Mouse (Mus musculus) left cerebral cortex, adult 2 months (tissue): ENCODE measurements at regions not wholly inside any gene's neighbourhood (a gene's known extent, or its start where the extent isn't known, plus 50 kb on each side); places are given as distances from the start of the nearest gene placed in this dataset.
A peak's percentile ranks its signal among the peaks of the same experiment; 100 is the strongest.

Experiments used
- DNase-seq, 2 experiments: peaks; one replicate each; pipeline ENCODE4 v3.0.0; 2021 to 2022; ENCODE audit warnings: low spot score in 2 of 2, mixed read lengths in 1 of 2; ENCODE audit errors: extremely low spot score in 1 of 2
- H3K27ac ChIP-seq: fragments of 200-600 bp; 2 replicates; pipeline ENCODE4 v1.8.1; 2022
- H3K4me3 ChIP-seq: fragments of 200-600 bp; 2 replicates; pipeline ENCODE4 v1.8.1; 2022
- CTCF ChIP-seq: fragments of 200-600 bp; IDR thresholded peaks from 2 replicates; pipeline ENCODE4 v1.8.1; 2022; ENCODE audit warnings: antibody characterized with exemption, mild to moderate bottlenecking, moderate library complexity
- intact Hi-C: fragments of 180-260 bp; cut with DNase I; formaldehyde crosslinking; loops from one replicate; pipeline ENCODE4 v1.15.1; 2025

DNA sequence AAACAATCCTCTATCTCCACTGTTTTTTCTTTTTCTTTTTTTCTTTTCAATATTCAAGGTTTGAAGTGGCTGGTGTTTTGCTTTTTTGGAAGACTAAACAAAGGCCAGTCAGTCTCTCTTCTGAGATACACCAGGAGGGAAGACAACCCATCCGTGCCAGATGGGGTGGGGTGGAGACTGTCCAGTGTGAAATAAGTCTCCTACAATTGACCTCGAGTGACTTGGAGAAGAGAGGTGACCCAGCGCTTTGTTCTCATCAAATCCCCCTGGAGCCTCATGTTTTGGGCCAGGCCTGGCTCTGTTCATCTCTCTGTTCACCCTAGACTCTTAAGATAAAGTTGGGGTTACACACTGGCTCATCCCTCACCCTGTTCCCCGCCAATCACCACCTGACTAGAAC, 169.2 kb upstream of the Tbca start:
- no peak for TF ChIP-seq CTCF
- Histone ChIP-seq H3K27ac (no peak overlapping the region), H3K4me3 (no peak overlapping the region)
- intact Hi-C loops = no loop called here
- no peak for DNase-seq

DNA sequence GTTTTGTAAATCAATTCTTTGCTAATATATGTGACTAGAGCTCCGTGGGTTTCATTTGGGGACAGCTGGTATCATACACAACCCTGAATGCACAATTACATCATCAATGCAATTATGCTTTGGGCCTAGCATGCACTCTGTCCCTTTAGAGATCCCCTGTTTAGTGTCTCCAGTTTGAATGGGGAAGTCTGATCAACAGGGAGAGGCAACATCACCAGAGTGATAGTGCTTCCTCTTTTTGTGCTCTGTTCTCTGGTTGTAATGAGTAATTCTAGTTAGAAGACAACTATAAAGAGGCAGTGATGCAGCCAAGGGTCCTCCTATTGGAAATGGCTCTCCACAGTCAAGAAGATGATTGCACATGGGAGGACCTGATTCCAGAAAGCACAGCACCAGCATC, 158.7 kb upstream of the Tbca start:
- intact Hi-C loops = no loop called here
- no peak overlapping the region for H3K4me3 ChIP-seq
- no peak overlapping the region for H3K27ac ChIP-seq
- no peak for TF ChIP-seq CTCF
- no peak for DNase-seq

DNA sequence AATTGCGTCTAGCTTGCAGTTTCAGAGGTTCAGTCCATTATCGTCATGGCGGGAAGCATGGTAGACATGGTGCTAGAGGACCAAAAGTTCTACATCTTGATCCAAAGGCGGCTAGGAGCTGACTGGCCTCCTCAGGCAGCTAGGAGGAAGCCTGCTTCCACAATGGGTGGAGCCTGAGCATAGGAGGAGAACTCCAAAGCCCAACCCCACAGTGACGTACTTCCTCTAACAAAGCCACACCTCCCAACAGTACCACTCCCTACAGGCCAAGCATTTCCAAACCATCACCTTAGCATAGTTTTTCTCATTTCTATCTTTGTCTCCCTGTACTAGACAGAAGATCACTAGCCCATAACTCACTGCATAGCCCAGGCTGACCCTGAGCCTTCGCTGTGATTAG, 158.0 kb upstream of the Tbca start:
- no peak for TF ChIP-seq CTCF
- DNase-seq = no peak
- no peak overlapping the region for H3K4me3 ChIP-seq
- no peak overlapping the region for H3K27ac ChIP-seq
- intact Hi-C loops = no loop called here

DNA sequence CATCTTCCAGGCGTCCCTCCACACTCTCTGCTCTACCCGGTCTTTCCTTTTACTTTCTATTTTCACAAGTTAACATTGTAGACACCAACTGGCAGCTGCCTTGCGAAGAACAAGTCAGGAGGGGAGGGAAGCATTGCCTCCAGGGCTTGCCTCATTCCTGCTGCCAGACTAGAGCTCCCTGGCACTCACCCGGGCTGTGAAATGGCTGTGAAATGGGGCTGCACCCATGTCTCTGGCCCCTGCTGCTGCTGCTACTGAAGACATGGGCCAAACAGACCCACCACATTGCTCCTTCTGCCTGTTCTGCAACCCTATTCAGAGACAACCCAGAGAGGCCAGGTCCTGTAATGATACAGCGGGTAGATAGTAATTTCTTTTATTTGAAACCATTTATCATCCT, 156.0 kb upstream of the Tbca start:
- DNase-seq = no peak
- intact Hi-C loops = no loop called here
- Histone ChIP-seq H3K27ac (no peak overlapping the region), H3K4me3 (no peak overlapping the region)
- TF ChIP-seq CTCF = no peak

DNA sequence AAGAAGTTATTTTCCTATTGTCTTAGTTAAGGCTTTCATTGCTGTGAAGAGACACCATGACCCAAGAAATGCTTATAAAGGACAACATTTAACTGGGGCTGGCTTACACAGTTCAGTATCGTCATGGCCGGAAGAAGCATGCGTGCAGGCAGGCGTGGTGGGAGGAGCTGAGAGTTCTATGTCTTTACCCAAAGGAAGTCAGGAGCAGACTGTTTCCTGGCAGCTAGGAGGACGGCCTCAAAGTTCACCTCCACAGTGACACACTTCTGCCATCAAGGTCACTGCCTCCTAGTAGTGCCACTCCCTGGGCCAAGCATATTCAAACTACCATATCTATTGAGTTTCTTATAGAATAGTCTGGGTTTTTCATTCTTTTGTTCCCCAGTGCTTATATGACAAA, 148.4 kb upstream of the Tbca start:
- no peak for TF ChIP-seq CTCF
- intact Hi-C loops = no loop called here
- DNase-seq = no peak
- Histone ChIP-seq H3K27ac (no peak overlapping the region), H3K4me3 (no peak overlapping the region)

DNA sequence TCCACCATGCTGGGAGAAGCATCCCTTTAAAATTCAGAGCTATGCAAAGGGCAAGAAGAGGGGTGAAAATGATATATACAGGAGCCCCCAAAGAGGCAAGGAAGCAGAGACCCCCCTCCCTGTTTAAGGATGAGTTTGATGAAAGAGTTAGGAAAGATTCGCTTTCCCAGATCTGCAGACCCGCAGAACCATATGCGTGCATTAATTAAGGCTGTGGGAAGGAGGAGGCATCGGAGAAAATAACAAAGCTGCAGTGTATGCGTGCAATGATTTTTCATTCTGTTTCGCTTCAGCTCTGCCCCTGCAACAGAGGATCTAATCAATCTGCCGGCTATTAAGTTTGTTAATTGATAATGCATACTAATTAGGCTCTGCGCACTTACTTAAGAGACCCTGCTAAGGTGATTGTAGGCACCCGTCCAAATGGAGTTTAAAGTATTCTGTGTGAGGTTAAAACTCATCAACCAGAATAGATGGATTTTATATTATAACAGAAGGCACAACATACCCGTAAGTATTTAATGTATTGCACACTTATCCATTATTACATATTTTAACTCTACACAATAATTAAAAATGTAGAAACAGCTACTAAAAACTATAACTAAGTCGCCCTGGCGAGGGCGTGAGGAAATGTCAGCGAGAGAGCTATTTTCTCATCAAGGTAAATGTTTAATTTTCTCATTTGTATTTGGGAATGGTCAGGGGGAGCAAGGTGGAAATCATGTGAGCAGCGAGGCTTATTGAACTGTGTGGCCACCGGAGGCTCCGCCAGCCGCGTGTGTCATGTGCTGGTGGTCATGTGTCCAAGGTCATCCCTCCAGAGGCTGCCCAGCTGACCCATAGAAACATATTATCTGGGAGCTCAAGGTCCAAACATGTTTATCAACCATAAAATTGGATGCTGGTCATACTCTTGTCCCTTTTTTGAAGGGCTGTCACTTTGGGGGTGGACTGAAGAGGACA, 143.2 kb upstream of the Tbca start:
- Histone ChIP-seq H3K27ac (no peak overlapping the region), H3K4me3 (peak overlapping the region; percentile 36)
- no peak for TF ChIP-seq CTCF
- intact Hi-C loops = no loop called here
- DNase-seq = no peak

DNA sequence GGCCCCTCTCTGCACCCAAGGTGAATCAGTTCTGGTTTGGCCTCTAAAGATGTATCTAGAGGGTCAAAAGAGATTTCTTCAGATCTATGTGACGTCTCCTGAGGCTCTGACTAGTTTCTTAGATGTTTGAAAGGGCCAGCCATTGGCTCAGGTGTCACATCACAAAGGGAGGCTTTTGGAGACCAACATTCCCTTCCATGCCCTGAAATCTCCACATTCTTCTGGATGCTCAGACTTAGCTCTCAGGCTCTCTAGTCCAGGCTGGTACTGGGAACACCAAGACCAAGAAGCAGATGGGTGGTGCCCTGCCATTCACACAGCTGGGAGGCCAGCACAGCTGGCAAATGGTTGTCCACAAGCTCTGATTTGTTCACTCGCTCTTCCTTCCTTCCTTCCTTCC, 142.4 kb upstream of the Tbca start:
- no peak overlapping the region for H3K27ac ChIP-seq
- no peak for TF ChIP-seq CTCF
- intact Hi-C loops = no loop called here
- no peak for DNase-seq
- no peak overlapping the region for H3K4me3 ChIP-seq

DNA sequence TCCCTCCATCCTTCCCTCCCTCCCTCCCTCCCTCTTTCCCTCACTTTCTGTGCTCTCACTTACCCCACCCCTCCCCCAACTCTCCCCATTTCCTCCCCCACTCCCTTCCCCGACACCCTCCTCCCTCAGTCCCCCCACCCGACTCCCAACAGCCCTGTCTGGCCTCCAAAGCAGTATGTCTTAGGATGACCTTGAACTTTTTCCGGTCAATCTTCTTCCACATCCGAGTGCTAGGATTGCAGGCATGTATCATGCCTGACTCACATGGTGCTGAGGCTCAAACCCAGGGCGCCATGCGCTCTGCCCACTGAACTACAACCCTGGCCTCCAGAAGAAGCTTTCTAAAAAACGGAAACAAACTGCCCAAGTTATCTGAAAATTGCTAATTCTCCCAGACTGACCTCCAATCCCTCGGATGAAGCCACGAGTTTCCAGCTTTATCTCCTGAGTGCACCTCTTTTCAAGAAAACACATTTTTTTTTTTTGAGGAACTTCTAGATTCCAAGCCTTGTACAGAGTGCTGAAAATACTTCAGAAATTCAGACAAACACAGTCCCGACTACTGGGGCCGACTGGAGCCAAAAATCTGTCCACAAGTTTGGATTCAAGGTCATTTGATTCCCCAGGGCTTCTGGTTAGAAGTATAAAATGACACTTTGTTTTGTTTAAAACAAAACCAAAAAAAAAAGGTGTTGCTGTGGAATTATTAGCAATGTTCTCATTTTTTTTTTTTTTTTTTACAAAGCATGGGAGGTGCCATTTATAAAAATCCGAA, 141.7 kb upstream of the Tbca start:
- H3K27ac ChIP-seq = no peak overlapping the region
- no peak for DNase-seq
- no peak for TF ChIP-seq CTCF
- no peak overlapping the region for H3K4me3 ChIP-seq
- intact Hi-C loops = no loop called here

DNA sequence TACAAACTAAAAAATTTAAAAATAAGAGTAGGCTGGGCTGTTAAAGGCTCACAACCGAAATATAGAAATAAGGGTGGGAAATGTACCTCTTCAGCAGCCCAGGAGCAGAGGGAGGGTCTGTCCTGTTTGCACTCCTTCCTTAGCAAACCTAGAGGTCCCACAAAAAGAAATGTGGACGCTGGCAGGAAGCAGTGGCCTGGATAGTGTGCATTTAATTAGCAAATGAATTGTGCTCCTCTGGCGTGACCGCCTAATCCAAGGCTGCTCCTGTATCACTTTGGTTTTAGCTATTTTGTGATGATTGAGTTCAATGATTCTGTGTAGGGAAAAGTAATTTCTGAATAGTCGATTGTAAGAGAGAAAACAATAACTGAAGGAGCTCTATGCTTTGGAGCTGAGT, 141.1 kb upstream of the Tbca start:
- DNase-seq = no peak
- TF ChIP-seq CTCF = no peak

DNA sequence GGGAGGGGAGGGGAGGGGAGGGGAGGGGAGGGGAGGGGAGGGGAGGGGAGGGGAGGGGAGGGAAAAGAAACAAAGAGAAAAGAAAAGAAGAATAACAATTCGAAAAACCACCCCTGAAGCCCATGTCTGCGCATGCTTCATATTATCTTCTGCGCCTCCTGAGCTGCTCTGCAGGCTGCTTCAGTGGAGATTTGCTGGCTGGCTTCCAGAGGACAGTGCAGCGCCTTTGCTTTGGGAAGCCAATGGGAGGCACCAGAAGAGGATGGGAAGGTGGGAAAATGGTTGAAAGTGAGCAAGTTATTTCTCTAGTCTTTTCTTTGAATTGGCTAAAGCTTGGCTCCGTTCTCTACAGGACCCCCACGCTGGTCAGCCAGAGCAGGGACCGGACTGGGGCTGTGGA, 137.8 kb upstream of the Tbca start:
- H3K4me3 ChIP-seq = no peak overlapping the region
- H3K27ac ChIP-seq = no peak overlapping the region
- intact Hi-C loops = no loop called here
- DNase-seq = no peak
- TF ChIP-seq CTCF = no peak

More for the DNA sequence above, 141.1 kb upstream of the Tbca start:
- no peak overlapping the region for H3K27ac ChIP-seq
- H3K4me3 ChIP-seq = no peak overlapping the region
- intact Hi-C loops = no loop called here

DNA sequence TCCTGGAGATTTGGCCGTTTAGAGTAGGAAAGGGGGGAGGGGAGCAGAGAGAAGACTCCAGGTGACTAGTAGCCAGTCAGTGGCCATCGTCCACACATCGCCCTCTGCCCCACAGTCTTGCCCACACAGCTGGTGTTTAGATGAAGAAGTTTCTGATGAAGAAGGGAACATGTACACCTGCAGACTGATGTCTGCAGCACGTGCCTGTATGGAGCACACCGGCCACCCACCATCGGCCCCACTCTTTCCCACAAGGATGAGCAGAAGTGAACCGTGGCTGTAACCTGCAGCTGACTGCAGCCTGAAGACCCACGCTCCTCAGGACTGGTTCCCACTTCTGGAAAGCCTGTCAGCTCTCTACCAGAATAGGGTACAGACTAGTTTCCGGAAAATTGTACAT, 121.1 kb upstream of the Tbca start:
- no peak overlapping the region for H3K27ac ChIP-seq
- no peak for DNase-seq
- TF ChIP-seq CTCF = no peak
- intact Hi-C loops = no loop called here
- H3K4me3 ChIP-seq = no peak overlapping the region

DNA sequence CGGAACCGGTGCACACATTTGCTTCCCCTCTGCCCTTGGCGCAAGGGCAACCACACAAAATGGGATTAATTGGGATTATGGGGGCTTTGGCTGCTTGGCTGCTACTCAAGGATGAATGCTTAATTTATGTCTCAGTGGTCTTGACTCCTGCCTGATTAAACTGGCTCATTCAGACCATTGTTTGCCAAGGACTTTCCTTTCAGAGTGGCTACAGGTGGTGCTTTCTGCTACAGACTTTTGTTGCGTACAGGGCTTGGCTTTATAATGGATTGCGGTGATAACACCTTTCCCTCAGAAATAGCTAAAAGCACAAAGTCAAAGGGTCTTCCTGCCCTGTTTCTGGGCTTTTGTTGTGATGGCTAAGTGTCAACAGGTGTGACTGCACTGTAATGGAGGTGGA, 120.4 kb upstream of the Tbca start:
- no peak for TF ChIP-seq CTCF
- intact Hi-C loops = no loop called here
- Histone ChIP-seq H3K27ac (no peak overlapping the region), H3K4me3 (no peak overlapping the region)
- no peak for DNase-seq
